Mouse (Mus musculus) heart, adult 2 months (tissue): ENCODE measurements at regions not wholly inside any gene's neighbourhood (a gene's known extent, or its start where the extent isn't known, plus 50 kb on each side); places are given as distances from the start of the nearest gene placed in this dataset.

Source experiments
- DNase-seq, 2 experiments: peaks; one replicate each; pipeline ENCODE4 v3.0.0; 2021
- H3K27ac ChIP-seq: fragments of 200-600 bp; 2 replicates; pipeline ENCODE4 v1.8.1; 2022
- H3K27me3 ChIP-seq: fragments of 200-500 bp; 2 replicates; pipeline ENCODE4 v1.6.1; 2012; ENCODE audit warnings: mild to moderate bottlenecking, low read length, inconsistent platforms, mixed read lengths; ENCODE audit not compliant: control insufficient read depth, insufficient read depth
- H3K36me3 ChIP-seq: fragments of 200-500 bp; 2 replicates; pipeline ENCODE4 v1.6.1; 2012; ENCODE audit warnings: low read length, inconsistent platforms; ENCODE audit not compliant: control insufficient read depth, insufficient read depth
- H3K4me1 ChIP-seq: fragments of 200-500 bp; 2 replicates; pipeline ENCODE4 v1.6.1; 2011; ENCODE audit warnings: low read length; ENCODE audit not compliant: control insufficient read depth, insufficient read depth
- H3K4me3 ChIP-seq: fragments of 200-600 bp; 2 replicates; pipeline ENCODE4 v1.8.1; 2022
- H3K79me2 ChIP-seq: fragments of 200-500 bp; replicated peaks from 2 replicates; pipeline ENCODE4 v1.6.1; 2012; ENCODE audit warnings: mild to moderate bottlenecking, inconsistent platforms, low read length, moderate library complexity, mixed read lengths; ENCODE audit not compliant: control insufficient read depth, insufficient read depth
- H3K9ac ChIP-seq: fragments of 200-500 bp; 2 replicates; pipeline ENCODE4 v1.6.1; 2012; ENCODE audit warnings: low read depth, mild to moderate bottlenecking, control low read depth, inconsistent platforms, low read length, mixed read lengths
- CTCF ChIP-seq: fragments of 200-600 bp; IDR thresholded peaks from 2 replicates; pipeline ENCODE4 v1.8.1; 2022; ENCODE audit warnings: antibody characterized with exemption, mild to moderate bottlenecking, moderate library complexity
- EP300 ChIP-seq: fragments of 200-500 bp; IDR thresholded peaks from 2 replicates; pipeline ENCODE4 v1.6.1; 2011; ENCODE audit warnings: low read depth, low read length, control low read depth; ENCODE audit not compliant: insufficient read depth
- POLR2A ChIP-seq: fragments of 200-500 bp; IDR thresholded peaks from 2 replicates; pipeline ENCODE4 v1.6.1; 2011; ENCODE audit warnings: mild to moderate bottlenecking, low read depth, low read length, control low read depth; ENCODE audit not compliant: insufficient read depth
- WGBS: fragments of 180-500 bp; shearing (Covaris S2); methylation state at CpG from one replicate; pipeline ENCODE4 v1.1.7; 2018; 5-methylcytosine and 5-hydroxymethylcytosine counted together
- intact Hi-C: fragments of 180-260 bp; cut with DNase I; formaldehyde crosslinking; loops from one replicate; pipeline ENCODE4 v1.15.1; 2025

- Histone ChIP-seq H3K27ac (no peak overlapping the region), H3K4me1 (no peaks in the 10 kb centered on the region), H3K9ac (no peak overlapping the region), H3K4me3 (no peak overlapping the region), H3K27me3 (no peaks in the 10 kb centered on the region), H3K36me3 (no peaks in the 10 kb centered on the region), H3K79me2 (no peaks in the 10 kb centered on the region)
- DNase-seq: no peak
- WGBS: 69% methylated on average over 6 of the region's 6 CpGs
- intact Hi-C loops: no loop called here
- TF ChIP-seq CTCF (no peak), EP300 (no peak), POLR2A (no peak)
Measured at GRCm38 (mm10) chr16:7928391-7928935, 496.5 kb downstream of the Tmem114 start.

- intact Hi-C loops: no loop called here
- Histone ChIP-seq H3K27me3 (no peaks in the 10 kb centered on the region), H3K36me3 (no peaks in the 10 kb centered on the region), H3K9ac (no peak overlapping the region), H3K4me3 (no peak overlapping the region), H3K4me1 (no peaks in the 10 kb centered on the region), H3K79me2 (no peaks in the 10 kb centered on the region), H3K27ac (no peak overlapping the region)
- TF ChIP-seq EP300: no peak
- TF ChIP-seq POLR2A: no peak
- TF ChIP-seq CTCF: no peak
- WGBS: 23% methylated on average over 8 of the region's 8 CpGs
- DNase-seq: peak; percentile 4 to 23
Measured at GRCm38 (mm10) chr16:7927756-7928155, 497.2 kb downstream of the Tmem114 start.

DNA sequence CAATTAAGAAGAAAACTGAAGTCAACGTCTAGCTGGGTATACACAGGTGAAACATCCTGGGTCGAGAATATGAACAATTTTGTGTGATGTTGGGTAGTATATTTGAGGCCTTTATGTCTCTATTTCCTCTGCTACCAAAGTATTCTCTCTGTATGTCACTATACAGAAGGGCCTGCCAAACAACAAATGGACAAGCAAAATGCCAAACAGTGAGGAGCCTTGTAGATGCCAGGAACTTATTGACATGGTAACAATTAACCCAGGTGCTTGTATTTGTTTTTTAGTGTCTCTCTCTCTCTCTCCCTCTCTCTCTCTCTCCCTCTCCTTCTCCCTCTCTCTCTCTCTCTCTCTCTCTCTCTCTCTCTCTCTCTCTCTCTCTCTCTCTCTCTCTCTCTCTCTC lies 529.1 kb downstream of the Tmem114 start:
- DNase-seq: no peak
- Histone ChIP-seq H3K9ac (no peak overlapping the region), H3K27me3 (no peaks in the 10 kb centered on the region), H3K4me3 (no peak overlapping the region), H3K36me3 (no peaks in the 10 kb centered on the region), H3K4me1 (no peaks in the 10 kb centered on the region), H3K79me2 (no peaks in the 10 kb centered on the region), H3K27ac (no peak overlapping the region)
- intact Hi-C loops: no loop called here
- no peak for TF ChIP-seq EP300
- no peak for TF ChIP-seq CTCF
- TF ChIP-seq POLR2A: no peak
- WGBS: 57% methylated on average over 2 of the region's 2 CpGs

DNA sequence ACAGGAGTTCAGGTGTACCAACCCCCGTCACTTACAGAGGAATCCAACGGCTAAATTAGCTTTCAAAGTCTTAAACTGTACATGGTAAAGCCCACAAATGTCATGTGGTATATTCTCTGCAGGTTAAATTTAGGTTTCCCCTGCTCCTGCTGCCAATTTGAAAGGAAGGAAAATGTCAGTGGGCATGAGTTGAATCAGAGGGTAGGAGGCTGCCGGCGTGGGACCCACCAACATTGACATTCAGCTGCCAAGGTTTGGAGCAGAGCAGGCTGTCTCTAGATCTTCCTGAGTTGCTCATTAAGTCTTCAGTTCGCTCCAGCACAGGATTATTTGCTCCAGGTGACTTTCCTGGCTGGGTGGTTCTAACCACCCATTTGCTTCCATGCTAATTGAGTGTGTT lies 532.1 kb downstream of the Tmem114 start:
- no peak overlapping the region for H3K27ac ChIP-seq
- no peak overlapping the region for H3K4me3 ChIP-seq
- H3K27me3 ChIP-seq: no peaks in the 10 kb centered on the region
- 70% methylated on average over 5 of the region's 5 CpGs for WGBS
- intact Hi-C loops: no loop called here
- H3K9ac ChIP-seq: no peak overlapping the region
- no peaks in the 10 kb centered on the region for H3K4me1 ChIP-seq
- TF ChIP-seq POLR2A (no peak), CTCF (no peak), EP300 (no peak)
- no peaks in the 10 kb centered on the region for H3K36me3 ChIP-seq
- no peaks in the 10 kb centered on the region for H3K79me2 ChIP-seq
- no peak for DNase-seq

DNA sequence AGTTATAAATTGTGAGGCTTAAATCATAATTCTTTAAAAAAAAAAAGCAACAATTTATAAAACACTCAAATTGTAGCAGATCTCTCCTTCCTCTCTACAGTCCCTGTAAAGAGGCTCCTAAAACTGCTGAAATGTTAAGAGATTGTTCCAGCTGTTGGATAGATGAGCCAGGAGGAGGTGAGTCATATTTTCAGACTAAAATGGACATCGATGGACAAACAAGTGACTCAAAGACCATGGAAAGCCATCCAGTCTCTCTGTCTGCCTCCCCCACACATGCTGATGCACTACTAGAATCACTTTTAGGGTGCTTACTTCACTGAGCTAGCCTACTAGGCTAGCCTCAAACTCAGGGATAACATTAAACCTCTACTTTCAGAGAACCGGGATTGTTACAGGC lies 561.5 kb downstream of the Tmem114 start:
- no peak overlapping the region for H3K9ac ChIP-seq
- TF ChIP-seq POLR2A (no peak), EP300 (no peak), CTCF (no peak)
- no peak for DNase-seq
- no peaks in the 10 kb centered on the region for H3K27me3 ChIP-seq
- H3K36me3 ChIP-seq: no peaks in the 10 kb centered on the region
- no peak overlapping the region for H3K4me3 ChIP-seq
- H3K27ac ChIP-seq: no peak overlapping the region
- no peaks in the 10 kb centered on the region for H3K4me1 ChIP-seq
- no peaks in the 10 kb centered on the region for H3K79me2 ChIP-seq
- WGBS: 73% methylated on average over 2 of the region's 2 CpGs
- intact Hi-C loops: no loop called here

- Histone ChIP-seq H3K4me3 (no peak overlapping the region), H3K79me2 (no peaks in the 10 kb centered on the region), H3K9ac (no peak overlapping the region), H3K27ac (no peak overlapping the region), H3K27me3 (no peaks in the 10 kb centered on the region), H3K36me3 (no peaks in the 10 kb centered on the region), H3K4me1 (no peaks in the 10 kb centered on the region)
- 28% methylated on average over 5 of the region's 5 CpGs for WGBS
- TF ChIP-seq EP300 (no peak), CTCF (no peak), POLR2A (no peak)
- intact Hi-C loops: no loop called here
- no peak for DNase-seq
Measured at GRCm38 (mm10) chr16:7839139-7839538, 585.8 kb downstream of the Tmem114 start.

- intact Hi-C loops: no loop called here
- 56% methylated on average over 6 of the region's 6 CpGs for WGBS
Measured at GRCm38 (mm10) chr16:7831142-7831541, 593.8 kb downstream of the Tmem114 start.

More at GRCm38 (mm10) chr16:7831142-7831541, 593.8 kb downstream of the Tmem114 start:
- Histone ChIP-seq H3K27ac (no peak overlapping the region), H3K4me3 (no peak overlapping the region), H3K36me3 (no peaks in the 10 kb centered on the region), H3K4me1 (no peaks in the 10 kb centered on the region), H3K27me3 (no peaks in the 10 kb centered on the region), H3K9ac (no peak overlapping the region), H3K79me2 (no peaks in the 10 kb centered on the region)
- TF ChIP-seq POLR2A (no peak), CTCF (no peak), EP300 (no peak)
- DNase-seq: no peak
